Mouse (Mus musculus) heart, adult 9 months (tissue): ENCODE data around the gene Ruvbl1.

Experiments used
- DNase-seq, 2 experiments: peaks; one replicate each; pipeline ENCODE4 v3.0.0; 2022; ENCODE audit warnings: low spot score in 2 of 2

Ruvbl1 gene

GRCm38 (mm10) chr6:88544644-88545396, 79.6 kb downstream of the Ruvbl1 start:
- no peak for DNase-seq

DNA sequence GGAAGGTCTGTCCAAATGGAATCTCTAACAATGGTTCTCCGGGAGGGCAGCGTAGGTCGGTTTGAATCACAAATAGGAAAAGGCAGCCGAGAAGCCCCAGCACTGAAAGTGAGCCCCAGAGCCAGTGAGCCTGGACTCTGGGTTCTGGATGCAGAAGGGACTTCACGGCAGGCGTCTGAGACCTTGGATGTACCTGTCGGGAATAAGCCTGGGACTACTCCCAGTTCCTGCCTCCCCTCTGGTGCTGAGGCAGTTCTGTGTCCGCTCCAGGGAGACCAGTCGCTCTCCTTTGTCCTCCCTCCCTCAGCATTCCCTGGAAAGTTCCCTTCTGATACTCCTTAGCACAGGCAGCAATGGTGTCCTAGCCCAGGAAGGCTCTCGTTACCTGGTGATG, 80.2 kb downstream of the Ruvbl1 start:
- DNase-seq: no peak
